In the genomic region with DNA sequence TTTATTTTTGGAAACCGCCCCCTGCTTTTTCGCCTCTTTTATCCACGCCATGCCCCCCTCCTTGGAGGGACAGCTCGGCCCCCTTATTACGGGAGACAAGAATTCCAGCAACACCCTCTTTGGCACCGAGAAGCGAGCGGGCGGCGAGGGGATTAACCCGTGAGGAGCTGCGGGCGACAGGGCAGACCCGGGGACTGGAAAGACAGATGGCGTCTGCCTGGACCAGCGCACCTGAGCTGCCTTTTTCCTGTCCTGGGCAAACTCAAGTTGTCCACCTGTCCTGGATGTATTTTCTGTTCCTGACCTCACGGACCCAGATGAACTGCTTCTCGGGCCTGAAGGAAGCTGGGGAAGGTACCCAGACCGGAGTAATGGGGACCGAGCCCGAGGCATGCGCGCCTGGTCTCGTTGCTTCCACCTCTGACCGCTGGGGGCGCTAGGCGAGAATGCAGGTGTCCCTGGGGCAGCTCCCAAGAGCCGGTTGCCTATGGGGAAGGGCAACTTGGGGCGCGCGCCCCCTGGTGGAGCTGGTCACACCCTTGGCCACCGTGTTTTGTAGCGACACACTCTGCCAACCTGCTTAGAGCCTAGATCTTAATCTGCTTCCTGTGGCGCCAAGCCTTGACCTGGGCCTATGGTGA, we compare ENCODE assay signal across 8 mouse cellular contexts. TPM values are rescaled to one million over a fixed set of nuclear protein-coding genes. Genes with fewer than 3 reads are reported as not detected.
DNase-seq lines count a peak whose midpoint lies in the region; ATAC-seq and TF ChIP-seq lines count a peak whose summit lies in the region.

A gene (minus strand): TSS at position 52 of the 641 bp plus-strand sequence.

- TF ChIP-seq CTCF in Patski (IDR thresholded peaks at IDR 0.05), result no peak

- peak within 1 kb of the TSS; percentile 51 for H3K4me2 ChIP-seq in hindbrain, embryonic 13.5 days

- no peak for DNase-seq in Patski (ENCODE audit: low read depth, low spot score)
- DNase-seq in cerebellum, postnatal 14 days, result peak; percentile 94 to 97
- DNase-seq in frontal cortex, postnatal 25 days (ENCODE audit: low spot score in 2 of 2), result peak; percentile 42 to 59
- peak; percentile 60 to 77 for DNase-seq in layer of hippocampus, postnatal 25 days (ENCODE audit: extremely low spot score in 1 of 2, low spot score in 1 of 2)
- DNase-seq in lung, postnatal 25 days (ENCODE audit: low spot score), result peak; percentile 92
- DNase-seq in retina, embryonic 14.5 days (ENCODE audit: low spot score), result peak; percentile 79
- DNase-seq in thymus, postnatal 4 days, result peak; percentile 97

- H3K4me1 ChIP-seq in hindbrain, embryonic 13.5 days (replicated peaks), result peaks cover 15% of the 10 kb centered on the region

- H3K9me3 ChIP-seq in hindbrain, embryonic 13.5 days, result no peaks in the 10 kb centered on the region

- CTCF ChIA-PET in Patski (lab: Charles Lee), result interaction anchor here (0.7 to 1.6 kb wide), 16 partner anchors 12 to 171 kb away, joined by 3 to 6 read pairs (median 4); a partner anchor contains a TSS

- 4% methylated on average over 34 of the region's 34 CpGs for WGBS in hindbrain, embryonic 13.5 days

- no peaks in the 10 kb centered on the region for H3K36me3 ChIP-seq in hindbrain, embryonic 13.5 days

- H3K4me3 ChIP-seq in hindbrain, embryonic 13.5 days, result peak within 1 kb of the TSS; percentile 33

- POLR2A ChIA-PET in Patski (lab: Charles Lee), result interaction anchor here (1.2 kb wide), 1 partner anchor 62 kb away, joined by 3 read pairs; no protein-coding TSS in a partner anchor

- H3K27me3 ChIP-seq in Patski, result no peaks in the 10 kb centered on the region
- H3K27me3 ChIP-seq in hindbrain, embryonic 13.5 days, result peaks cover 63% of the 10 kb centered on the region

- in situ Hi-C loops in Patski (cut with MboI; ENCODE audit: low pct_unique_long_range_greater_than_20kb), result loop anchor here (10.0 kb wide), 1 partner anchor 88 kb away; no protein-coding TSS in a partner anchor

- H3K27ac ChIP-seq in hindbrain, embryonic 13.5 days, result no peak within 1 kb of the TSS

- no peak within 1 kb of the TSS for H3K9ac ChIP-seq in hindbrain, embryonic 13.5 days

- ATAC-seq in Patski, result peak; percentile 77
- ATAC-seq in hindbrain, embryonic 13.5 days (ENCODE audit: low FRiP score), result no peak; the same call in 1 of the 2 replicates

RNA-seq across cellular contexts. Expression of the gene that starts here (rescaled TPM):
- 19.0 TPM for polyA plus RNA-seq in Patski (2021)
- polyA plus RNA-seq in hindbrain, embryonic 13.5 days (2015; fragmentation: Nextera tagmentation; extraction: Ambion mirVana), result 0.14 and 0.31 TPM in 2 replicates
- under 1 TPM; 0.20 to 0.45 TPM for total RNA-seq in layer of hippocampus, postnatal 25 days (2021)

Comparison
In these comparisons a context has a peak if more than half of its experiments do, and no peak if none do; other contexts are left out.
1. RNA of the gene that starts here (polyA plus RNA-seq): 19.0 TPM in Patski (single experiment); 0.14 to 0.31 TPM in hindbrain, embryonic 13.5 days; every median in the first group is over 10 times any median in the second.
2. Peak in DNase-seq in layer of hippocampus, postnatal 25 days; RNA of the gene not detected or under 1 TPM.